ENCODE assay signal across 16 mouse cellular contexts in genomic region chr3:132838656-132839417, GRCm38 (mm10).
"Had no signal": no experiment of that assay in that cellular context is flagged by ENCODE, and none has a peak within 500 bp of the region (broad histone marks: within the 10 kb centered on the region; RNA-seq: fewer than 3 reads in every experiment).

No protein-coding gene starts in this region.

- H3K4me1 ChIP-seq: neural tube, embryonic 13.5 days; neural tube, embryonic 15.5 days; stomach, embryonic 15.5 days had no signal

- H3K4me3 ChIP-seq: neural tube, embryonic 13.5 days; neural tube, embryonic 15.5 days; stomach, embryonic 15.5 days had no signal

- DNase-seq: retina, postnatal 1 day; right cerebral cortex, adult 18-20 months; right cerebral cortex, postnatal 14 days; right cerebral cortex, postnatal 25 days; right cerebral cortex, postnatal 4 days; spleen, adult 18-20 months; thymus, adult 18-20 months; thymus, adult 2 months; thymus, postnatal 14 days; thymus, postnatal 25 days; thymus, postnatal 36 days; thymus, postnatal 4 days had no signal

- H3K9ac ChIP-seq: neural tube, embryonic 13.5 days; neural tube, embryonic 15.5 days; stomach, embryonic 15.5 days had no signal

- H3K27me3 ChIP-seq: neural tube, embryonic 13.5 days; neural tube, embryonic 15.5 days; stomach, embryonic 15.5 days had no signal

- H3K27ac ChIP-seq: neural tube, embryonic 13.5 days; neural tube, embryonic 15.5 days; stomach, embryonic 15.5 days; stomach, postnatal 0 days had no signal

- H3K9me3 ChIP-seq: stomach, embryonic 15.5 days had no signal

- H3K4me2 ChIP-seq: neural tube, embryonic 13.5 days; neural tube, embryonic 15.5 days; stomach, embryonic 15.5 days had no signal
